Mouse (Mus musculus): ENCODE data around the gene Rprd1b.
A peak's percentile ranks its signal among the peaks of the same experiment; 100 is the strongest.

Rprd1b gene

DNA sequence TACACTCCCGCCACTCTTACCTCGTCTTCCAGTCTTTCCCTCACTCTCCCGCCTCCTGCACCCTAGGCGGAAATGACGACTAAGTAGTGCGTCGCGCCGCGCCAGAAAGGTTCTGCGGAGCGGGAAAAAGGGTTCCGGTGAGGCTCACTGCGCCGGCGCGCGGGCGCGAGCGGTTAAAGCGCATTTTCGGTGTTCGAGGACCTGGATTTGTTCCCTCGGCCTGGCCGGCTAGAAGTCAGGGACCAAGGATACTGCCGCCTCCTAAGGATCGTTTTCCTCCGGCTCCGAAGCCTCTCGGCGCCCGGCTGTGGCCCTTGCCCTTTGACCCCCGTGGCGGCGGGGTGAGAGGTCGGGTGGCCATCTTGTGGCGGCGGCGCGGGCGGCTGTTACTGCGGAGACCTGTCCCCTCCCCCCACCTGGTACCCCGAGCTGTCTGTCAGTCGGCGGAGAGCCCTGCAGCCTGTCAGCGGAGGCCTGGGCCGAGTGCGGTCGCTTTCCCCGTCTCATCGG is at the start of gene Rprd1b, which contains the start of gene Tti1:
Gene Rprd1b, plus strand, starts transcription at position 144 of the 510 bp plus-strand sequence.
Gene Tti1, minus strand, starts transcription at position 80 of the 510 bp plus-strand sequence.
- DNase-seq: peak; percentile 96

DNA sequence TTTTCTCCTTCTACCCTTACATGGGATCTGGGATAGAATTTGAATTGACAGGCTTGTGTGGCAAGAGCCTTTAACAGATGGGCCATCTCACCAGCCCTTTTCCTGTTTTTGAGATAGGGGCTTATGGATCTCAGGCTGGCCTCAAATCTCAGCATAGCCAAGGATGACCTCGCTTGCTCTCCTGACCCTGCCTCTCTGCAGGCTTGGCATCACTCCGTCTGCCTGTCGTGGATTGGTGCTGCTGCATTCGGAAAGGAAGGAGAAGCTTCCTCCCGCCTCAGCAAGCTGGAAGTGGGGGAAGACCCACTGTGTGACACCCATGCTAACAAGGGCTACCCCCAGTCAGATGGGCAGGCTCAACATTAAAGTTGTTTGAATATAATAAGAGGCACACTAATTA is 49.1 kb upstream of the Rprd1b start:
- DNase-seq: no peak

DNA sequence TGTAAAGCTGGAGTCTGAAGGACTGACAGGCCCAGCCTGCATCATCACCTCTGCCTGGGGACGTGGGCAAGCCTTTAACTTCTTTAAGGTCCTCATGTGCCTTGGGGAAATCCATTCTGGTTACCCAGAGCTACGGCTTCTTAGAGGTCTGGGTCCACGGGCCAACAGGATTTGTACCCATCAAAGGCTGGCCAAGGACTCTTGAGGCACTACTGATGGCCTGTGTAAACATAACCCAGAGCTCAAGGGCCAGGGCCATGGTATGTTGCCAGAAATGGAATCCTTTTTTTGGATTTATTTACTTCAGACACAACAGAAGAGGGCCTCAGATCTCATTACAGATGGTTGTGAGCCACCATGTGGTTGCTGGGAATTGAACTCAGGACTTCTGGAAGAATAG is 45.6 kb upstream of the Rprd1b start:
- DNase-seq: no peak

DNA sequence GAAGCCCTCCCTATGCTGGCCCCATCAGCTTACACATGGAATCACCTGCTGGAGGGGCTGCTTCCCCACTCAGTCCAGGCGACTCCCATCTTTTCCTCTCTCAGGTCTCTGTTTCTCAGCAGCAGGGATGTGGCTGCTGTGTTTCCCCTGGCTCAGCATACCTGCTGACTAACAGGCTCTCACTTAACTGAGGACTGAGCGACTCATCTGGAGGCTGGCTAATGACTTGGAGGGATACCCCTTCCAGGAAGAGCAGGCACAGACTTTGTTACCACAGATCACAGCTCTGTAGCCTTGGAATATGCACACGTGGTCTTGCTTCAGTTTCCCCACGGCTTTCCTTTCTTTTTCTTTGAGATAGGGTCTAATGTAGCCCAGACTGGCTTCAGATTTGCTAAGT is 45.0 kb upstream of the Rprd1b start:
- no peak for DNase-seq

DNA sequence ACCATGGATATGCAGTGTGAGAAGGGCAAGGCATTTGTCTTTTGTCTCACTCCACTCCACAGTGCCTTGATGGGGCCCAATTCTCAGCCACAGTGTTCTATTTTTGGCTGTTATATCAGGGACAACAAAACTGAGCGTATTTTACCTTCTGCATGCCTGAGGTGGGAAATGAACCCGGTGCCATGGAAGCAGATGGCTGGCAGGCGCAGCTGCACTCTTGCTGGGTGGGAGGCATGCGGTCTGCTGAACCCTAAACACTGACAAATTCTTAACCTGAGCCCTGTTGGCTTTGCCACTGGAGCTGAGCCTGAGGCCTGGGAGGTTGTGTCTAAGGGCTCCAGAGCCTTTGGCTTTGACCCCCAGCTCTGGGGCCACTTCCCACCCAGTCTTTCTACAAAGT is 42.7 kb upstream of the Rprd1b start:
- DNase-seq: no peak

DNA sequence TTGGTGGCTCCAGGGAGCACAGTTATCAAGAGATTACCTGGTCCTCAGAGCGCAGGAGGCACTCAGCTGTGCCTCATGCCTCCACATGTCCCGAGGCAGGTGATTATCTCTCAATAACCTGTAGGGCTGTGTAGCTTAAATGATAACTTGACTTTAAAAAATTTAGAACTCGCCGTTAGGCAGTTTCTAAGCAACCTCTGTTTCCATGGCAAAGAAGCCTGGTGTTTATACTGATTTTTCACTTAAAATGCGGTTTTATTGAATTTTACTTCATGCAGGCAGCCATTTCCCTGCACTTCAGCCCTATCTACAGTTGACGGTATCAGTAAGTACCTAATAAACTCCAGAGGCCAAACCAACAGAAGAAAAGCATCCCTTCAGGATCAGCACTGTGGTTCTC is 42.1 kb upstream of the Rprd1b start:
- DNase-seq: no peak

DNA sequence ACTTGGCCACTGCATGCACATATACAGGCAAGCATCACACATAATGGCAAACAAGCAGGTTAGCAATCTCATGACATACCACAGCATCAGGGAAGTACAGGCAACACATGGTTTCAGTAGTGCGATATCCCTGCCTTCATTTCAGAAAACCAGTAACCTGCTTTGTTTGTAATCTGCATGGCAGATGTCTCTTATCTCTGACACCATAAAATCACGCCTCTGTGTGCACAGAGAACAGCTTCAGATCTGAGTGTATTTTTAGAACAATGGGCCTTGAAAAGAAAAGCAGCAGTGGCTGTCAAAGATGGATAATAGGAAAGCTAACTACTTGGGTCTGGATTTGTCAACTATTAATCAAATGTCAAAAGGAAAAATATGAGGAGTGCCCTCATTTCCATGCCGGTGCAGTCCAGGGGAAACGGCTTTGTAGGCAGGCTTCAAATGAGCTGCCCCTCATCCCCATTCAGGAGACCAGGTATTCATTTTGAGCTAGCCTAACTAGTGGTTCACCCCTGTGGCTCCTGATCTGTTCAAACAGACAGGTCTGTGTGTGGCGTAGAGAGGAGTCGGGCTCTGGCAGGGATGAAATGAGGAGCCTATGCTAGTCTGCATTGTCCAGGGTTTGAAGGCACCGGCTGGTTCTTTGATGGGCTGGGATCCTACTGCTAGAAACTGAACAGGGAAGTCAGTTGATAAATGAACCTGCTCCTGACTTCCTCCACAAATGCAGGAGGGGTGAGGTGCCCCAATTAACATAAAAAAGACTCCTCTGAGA is 39.7 kb upstream of the Rprd1b start:
- no peak for DNase-seq

DNA sequence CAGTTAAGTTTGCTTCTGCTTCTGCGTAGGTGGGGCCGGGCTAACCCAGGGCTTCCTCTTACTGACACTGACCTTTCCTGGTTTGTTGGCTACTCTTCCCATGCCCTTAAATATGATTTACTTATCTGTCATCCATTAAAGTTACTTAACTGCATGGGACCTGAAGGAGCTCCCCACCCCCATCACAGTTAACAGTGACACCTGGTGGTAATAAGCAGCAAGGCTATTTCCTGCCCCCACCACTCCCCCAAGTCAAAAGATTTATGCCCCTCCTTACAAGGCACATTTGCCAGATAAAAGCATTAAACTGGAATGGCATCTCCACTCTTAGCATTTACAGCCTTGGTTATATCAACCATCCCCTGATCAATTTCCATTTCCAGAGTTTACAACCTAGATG is 38.4 kb upstream of the Rprd1b start:
- peak; percentile 33 for DNase-seq

DNA sequence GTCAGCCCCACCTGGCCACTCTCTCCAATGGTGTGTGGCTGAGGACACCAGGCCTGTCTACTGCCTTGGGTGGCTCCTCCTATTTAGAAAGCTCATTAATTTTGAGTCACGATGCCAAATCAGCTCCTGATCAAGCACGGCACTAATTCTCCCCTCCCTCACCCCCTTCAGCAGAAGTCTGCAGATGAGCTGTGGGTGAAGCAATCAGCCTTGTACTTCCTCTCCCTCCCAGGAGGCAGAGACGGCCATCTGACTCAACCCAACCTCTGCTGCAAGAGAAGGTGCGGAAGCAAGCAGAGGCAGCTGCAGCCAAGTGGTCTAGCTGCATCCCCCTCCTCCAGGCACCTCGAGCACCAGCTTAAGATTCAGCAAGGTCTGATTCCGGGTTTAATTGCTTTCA is 37.3 kb upstream of the Rprd1b start:
- DNase-seq: no peak

DNA sequence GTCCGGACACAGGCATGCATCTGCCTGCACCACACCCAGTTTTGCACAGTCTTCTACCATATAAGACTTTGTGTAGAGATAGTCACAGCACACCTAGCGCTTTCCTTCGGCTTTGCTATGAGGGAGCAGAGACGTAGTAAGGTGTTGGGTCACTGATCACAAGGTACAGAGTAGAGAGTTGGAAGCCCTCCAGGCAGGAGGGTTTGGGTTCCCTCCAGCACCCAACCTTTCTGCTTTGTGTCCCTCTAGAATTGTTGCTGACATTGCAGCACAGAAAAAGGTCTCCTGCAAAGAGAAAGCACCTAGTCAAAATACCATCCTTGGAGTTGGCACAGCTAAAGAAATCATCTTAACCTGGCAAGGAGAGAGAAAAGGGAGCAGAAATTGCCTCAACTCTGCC is 35.8 kb upstream of the Rprd1b start:
- no peak for DNase-seq

DNA sequence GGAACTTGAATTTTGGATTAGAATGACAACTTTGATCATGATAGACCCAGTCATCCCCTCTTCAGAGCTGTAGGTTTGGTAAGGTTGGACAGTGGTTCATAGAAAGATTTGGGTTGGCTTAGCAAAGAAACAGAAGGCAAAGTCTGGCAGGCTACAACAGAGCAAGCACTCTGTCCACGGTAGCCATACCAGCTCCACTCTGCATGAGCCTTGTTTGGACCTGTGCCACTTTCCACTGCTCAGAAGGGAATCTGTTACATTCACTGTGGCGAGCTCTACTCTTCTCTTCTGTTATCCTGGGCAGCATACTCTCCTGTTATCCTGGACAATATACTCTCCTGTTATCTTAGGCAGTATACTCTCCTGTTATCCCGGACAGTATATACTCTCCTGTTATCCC is 29.5 kb upstream of the Rprd1b start:
- no peak for DNase-seq

DNA sequence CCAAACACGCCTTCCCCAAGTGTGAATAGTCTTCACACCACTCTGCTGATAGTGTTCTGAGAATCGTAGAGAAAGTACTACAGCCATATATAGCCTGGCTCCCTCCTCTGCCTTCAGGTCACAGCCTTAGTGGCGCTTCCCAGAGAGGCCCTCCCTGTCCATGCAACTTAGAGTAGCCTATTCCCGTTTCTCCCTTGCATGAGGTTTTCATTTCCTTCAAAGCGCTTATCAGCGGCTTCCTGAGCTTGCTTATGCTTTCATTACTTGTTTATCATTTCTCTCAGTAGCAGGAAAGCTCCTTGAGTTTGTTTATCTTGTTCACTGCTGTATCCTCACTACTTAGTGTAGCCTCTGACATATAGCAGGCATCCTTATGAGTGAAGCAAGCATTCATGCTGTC is 23.7 kb upstream of the Rprd1b start:
- DNase-seq: peak; percentile 56

DNA sequence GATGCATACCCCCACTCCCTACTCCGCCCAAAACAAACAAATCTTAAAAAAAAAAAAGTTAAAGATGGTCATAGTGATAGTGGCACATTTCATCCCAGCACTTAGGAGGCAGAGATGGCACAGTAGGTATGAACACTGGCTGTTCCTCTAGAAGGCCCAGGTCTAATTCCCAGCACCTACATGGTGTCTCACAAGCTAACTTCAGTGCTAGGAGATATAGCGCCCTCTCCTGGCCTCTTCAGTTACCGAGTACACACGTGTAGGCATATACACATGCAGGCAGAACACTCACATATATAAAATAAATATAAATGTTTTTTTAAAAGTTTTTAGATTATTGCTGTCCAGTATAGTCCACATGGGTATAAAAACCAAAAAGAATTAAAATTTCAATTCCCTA is 22.7 kb upstream of the Rprd1b start:
- no peak for DNase-seq

DNA sequence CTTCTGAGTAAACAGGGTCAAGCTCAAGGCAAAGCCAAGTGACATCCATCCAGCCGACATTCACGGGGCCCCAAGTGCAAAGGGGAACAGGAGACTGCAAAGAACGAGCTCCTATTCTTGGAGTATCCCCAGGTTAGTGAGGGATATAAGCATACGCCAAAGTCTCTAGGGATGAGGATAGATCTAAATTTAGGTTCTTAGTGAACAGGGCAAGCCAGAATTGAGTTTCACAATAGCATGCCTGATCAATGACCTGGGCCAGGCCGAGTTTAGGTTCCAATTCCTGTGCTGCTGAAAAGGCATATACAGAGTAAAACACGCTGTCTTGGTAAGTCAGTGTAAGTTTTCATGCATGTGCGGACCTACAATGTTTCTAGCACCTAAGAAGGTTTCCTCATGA is 18.9 kb upstream of the Rprd1b start:
- no peak for DNase-seq

DNA sequence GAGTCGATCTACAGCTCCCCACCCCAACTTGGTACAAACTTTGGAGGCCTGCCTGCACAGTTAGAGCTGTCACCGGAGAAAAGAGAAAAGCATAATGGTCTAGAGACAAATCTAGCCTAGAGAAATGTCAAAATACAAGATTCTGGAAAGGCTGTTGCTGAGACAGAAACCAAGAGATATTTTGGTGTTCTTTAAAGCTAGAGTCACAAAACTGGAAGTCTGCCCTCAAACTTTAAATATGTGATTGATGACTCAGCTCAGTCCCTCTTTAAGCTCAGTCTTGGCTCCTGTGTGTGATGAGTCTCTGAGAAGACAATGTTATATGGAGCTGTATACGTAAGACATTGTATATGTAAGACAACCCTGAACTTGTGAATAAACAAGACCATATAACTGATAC is 15.7 kb upstream of the Rprd1b start:
- DNase-seq: no peak

DNA sequence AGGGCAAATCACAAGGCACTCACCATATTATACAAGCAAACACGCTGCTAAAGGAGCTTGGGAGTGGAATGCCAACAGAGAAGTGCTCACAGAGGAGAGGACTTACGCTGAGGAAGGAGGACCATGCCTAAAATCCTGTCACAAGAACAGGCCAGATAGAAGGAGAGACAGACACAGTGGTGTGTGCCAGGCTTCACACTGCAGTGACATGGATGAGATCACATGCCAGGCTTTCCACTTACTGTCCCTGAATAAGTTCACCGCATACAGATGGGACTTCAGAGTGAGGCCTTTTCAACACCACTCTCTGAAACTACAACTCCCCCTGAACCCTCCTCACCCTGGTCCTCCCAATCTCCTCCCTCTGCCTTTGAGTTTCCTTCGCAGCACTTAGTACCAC is 11.0 kb upstream of the Rprd1b start:
- no peak for DNase-seq

DNA sequence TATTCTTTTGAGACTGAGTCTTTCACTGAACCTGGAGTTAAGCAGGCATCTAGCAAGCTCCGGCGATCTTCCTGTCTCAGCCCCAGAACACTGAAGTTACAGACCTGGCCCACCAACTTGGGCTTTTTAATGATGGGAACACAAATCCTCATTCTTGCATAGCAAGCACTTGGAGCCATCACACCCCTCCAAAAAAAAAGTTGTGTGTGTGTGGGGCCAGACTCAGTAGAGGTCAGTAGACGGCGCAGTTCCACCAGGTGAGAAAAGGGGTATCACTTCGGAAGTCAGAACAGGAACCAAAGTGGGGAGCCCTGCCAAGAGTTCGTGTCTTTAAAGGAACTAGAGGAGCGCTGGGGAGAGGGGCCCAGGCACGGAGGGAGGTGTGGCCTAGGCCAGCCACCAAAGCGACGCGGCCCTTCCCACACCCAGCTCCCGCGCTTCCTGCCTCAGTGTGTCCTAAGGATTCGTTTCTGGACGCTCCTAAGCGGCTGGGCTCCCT is 393 bp upstream of the Rprd1b start:
- DNase-seq: no peak

DNA sequence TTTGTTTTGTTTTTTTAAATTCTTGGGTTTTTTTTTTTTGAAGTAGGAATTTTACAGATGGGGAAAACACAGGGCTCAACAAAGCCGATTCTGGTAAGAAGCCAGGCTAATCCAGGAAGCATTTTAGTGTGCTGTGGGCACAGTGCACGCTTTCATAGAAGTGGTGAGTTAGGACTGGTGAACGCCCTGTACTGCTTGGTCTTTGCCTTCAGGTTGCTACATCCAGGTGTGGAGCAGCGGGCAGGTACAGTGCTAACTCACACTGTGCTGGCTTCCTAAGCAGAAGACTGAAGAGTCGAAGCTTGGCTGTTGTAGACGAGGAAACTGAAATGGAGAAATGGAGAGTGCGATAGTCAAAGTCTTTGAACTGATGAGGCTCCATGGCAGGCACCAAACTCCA is 1.7 kb downstream of the Rprd1b start:
- DNase-seq: no peak

DNA sequence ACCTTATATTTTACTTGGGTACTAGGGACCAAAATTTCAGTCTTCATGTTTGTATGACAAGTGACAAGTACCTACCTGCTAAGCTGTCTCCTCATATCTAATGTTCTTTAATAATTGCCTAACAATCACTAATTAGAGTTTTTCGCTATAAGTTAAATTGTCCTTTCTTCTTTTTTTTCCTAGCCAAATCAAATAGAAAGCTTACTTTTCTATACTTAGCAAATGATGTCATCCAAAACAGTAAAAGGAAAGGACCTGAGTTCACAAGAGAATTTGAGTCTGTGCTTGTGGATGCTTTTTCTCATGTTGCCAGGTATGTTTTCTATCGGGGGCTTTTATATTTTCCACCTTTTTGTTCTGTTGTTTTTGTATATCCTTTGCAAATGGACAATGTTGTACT is 7.5 kb downstream of the Rprd1b start:
- DNase-seq: no peak

DNA sequence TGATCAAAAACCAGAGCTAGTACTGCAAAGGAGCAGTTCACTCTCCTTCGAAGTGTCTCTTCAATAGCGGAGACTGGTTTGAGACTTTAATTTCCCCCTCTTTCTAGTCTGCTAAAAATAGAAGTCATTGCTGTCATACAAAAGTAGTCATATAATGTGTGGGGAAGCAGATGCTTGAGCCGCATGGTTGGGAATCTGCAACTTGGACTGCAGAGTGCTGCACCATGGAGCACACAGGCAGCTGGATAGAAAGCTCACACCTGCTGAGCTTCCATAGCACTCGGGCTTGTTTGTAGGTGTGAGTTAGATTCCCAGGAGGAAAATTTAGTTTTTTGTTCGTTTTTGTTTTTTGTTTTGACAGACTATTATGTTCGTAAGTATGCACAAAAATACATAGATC is 8.1 kb downstream of the Rprd1b start:
- DNase-seq: no peak

DNA sequence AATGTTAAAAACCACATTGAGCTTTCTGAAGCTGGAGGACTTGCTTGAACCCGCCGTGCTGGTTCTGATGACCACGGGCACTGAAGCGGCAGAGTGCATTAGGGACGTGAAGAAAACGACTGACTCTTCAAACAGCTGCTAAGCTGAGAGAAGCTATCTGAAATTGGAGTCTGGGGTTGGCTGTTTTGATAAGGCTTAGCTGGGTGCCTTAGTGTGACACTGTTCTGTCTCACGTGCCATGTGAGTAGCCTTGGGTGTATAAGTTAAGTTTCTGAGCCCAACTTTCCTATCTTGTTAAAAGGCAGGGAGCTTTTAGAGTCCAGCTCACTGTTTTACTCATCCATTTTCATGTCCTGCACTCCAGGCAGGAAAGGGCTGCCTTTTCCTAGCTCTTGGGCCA is 8.7 kb downstream of the Rprd1b start:
- DNase-seq: no peak

DNA sequence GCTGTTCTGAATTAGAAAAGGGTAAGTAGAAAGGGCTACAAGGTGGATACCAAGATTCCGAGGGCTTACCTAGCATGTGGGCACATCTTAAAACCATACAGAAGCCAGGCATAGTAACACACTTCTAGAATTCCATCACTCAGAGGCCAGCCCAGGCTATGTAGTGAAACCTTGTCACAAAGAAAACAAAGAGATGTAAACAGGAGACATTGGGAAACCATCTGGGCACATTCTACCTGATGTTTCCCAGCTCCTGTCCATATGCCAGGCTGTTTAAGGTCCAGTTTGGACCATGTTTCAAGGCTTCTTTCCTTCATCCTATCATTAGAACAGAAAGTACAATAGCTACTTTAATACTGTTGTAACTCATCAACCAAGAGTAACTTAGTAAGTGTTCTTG is 9.3 kb downstream of the Rprd1b start:
- DNase-seq: no peak

DNA sequence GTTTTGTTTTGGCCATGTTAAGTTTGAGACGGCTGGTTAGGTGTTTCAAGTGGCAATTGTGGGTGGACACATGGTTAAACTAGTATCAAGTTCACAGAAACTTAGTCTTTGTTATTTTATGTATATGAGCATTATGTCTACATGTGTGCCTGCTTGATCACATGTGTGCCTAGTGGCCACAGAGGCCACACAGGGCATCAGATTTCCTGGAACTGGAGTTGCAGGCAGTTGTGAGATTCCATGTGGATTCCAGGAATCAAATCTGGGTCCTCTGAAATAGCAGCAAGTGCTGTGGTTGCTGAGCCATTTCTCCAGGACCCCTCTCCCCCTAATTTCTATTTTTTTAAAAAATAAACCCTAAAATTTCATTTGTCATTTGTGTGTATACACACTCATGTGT is 11.4 kb downstream of the Rprd1b start:
- no peak for DNase-seq

DNA sequence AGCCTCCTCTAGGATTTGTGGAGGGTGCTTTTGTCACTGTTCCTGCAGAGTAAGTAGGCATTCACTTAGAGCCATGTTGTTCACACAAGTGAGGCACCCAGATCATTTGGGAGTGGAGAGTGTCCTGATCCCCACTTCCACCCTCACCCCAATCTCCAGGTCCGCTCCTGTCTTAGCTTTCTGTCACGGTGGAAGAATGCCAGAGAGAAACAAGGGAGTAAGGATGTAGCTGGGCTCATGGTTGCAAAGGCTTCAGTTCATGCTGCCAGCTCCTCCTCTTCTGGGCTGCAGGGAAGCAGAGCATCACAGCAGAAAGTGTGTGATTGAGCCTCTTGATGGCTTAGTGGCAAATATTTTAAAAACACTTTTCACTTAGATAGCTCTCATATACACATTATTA is 12.1 kb downstream of the Rprd1b start:
- DNase-seq: no peak

DNA sequence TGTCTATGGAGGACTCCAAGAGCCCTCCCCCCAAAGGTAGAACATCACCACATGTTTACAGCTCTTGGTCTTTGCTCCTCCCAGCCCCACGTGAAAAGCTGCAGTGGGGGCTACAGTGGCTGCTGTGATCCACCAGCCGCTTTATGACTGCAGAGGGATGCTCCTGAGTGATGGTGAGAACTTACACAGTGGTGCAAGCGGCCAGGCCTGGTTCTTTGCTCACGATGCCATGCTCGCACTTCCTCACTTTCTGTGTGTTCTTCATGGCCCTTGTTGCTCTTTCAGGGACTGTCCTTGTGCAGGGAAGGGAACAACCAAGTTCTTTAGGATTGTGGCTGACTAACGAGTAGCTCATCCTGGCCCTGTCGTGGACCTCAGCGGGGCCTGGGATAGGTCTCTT is 15.2 kb downstream of the Rprd1b start:
- no peak for DNase-seq
